8 mouse cellular contexts compared by ENCODE assay signal in the genomic region with DNA sequence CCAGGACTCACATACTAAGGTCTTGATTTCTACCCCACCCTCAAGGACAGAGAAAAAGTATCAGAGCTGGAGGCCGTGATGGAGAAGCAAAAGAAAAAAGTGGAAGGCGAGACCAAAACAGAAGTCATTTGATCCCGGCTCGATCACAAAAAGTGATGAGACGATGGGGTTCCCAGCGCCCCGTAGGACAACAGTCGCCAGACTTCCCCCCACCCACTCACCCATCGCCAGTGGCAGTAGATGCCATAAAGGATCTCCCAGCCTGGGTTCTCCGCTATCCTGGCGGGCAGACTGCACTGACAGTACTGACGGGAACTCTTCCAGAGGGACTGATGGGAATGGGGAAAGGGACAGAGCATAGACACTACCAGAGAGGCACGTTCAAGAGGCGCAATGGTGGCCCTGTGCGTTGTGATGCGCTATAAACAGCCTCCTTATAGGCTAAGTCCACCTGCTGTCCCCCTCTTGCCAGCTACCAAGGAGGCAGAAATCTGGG. TPM values are rescaled to one million over a fixed set of nuclear protein-coding genes. Genes with fewer than 3 reads are reported as not detected.
DNase-seq lines count a peak whose midpoint lies in the region; ATAC-seq and TF ChIP-seq lines count a peak whose summit lies in the region.

No protein-coding gene starts in this region.

- H3K9ac ChIP-seq in lung, embryonic 14.5 days: peak overlapping the region; percentile 56
- H3K9ac ChIP-seq in intestine, embryonic 16.5 days (ENCODE audit: low read depth, low read length): peak overlapping the region; percentile 72
- peak overlapping the region; percentile 66 for H3K9ac ChIP-seq in neural tube, embryonic 13.5 days

- no peak for TF ChIP-seq CTCF in lung, embryonic 14.5 days (IDR thresholded peaks at IDR 0.05; ENCODE audit: low read depth)

- peak overlapping the region; percentile 47 for H3K4me3 ChIP-seq in lung, embryonic 14.5 days (ENCODE audit: low read depth, low read length)
- peak overlapping the region; percentile 65 for H3K4me3 ChIP-seq in forebrain, embryonic 10.5 days
- H3K4me3 ChIP-seq in intestine, embryonic 16.5 days (ENCODE audit: low read length): peak overlapping the region; percentile 52
- H3K4me3 ChIP-seq in neural tube, embryonic 13.5 days: peak overlapping the region; percentile 43

- peak overlapping the region; percentile 95 for H3K27ac ChIP-seq in lung, embryonic 14.5 days (ENCODE audit: low read depth)
- peak overlapping the region; percentile 93 for H3K27ac ChIP-seq in forebrain, embryonic 10.5 days
- peak overlapping the region; percentile 95 for H3K27ac ChIP-seq in intestine, embryonic 16.5 days (ENCODE audit: low read length)
- H3K27ac ChIP-seq in neural tube, embryonic 13.5 days (replicated peaks): peak overlapping the region; percentile 67

- ATAC-seq in lung, embryonic 14.5 days (ENCODE audit: insufficient read depth): peak; percentile 7; the same call in 1 of the 2 replicates
- ATAC-seq in intestine, embryonic 16.5 days: peak; percentile 20
- ATAC-seq in neural tube, embryonic 13.5 days (ENCODE audit: low read depth): peak; percentile 28; the same call in 1 of the 2 replicates
- ATAC-seq in monocyte, adult 5-6 weeks (replicated peaks; ENCODE audit: insufficient number of reproducible peaks, low FRiP score, low TSS enrichment, poor library complexity, severe bottlenecking): no peak

- peaks cover 6% of the 10 kb centered on the region for H3K4me1 ChIP-seq in lung, embryonic 14.5 days (ENCODE audit: insufficient read depth)
- H3K4me1 ChIP-seq in forebrain, embryonic 10.5 days: peaks cover 29% of the 10 kb centered on the region
- peaks cover 17% of the 10 kb centered on the region for H3K4me1 ChIP-seq in intestine, embryonic 16.5 days (ENCODE audit: control insufficient read depth, insufficient read depth, low read length)
- H3K4me1 ChIP-seq in neural tube, embryonic 13.5 days (replicated peaks): peaks cover 26% of the 10 kb centered on the region

- peak overlapping the region; percentile 88 for H3K4me2 ChIP-seq in lung, embryonic 14.5 days
- H3K4me2 ChIP-seq in intestine, embryonic 16.5 days (ENCODE audit: low read depth, low read length): peak overlapping the region; percentile 93
- peak overlapping the region; percentile 75 for H3K4me2 ChIP-seq in neural tube, embryonic 13.5 days

- DNase-seq in lung, embryonic 14.5 days: peak; percentile 24
- no peak for DNase-seq in lung, postnatal 25 days (ENCODE audit: low spot score)
- no peak for DNase-seq in forebrain, embryonic 10.5 days (ENCODE audit: extremely low spot score, low spot score)
- no peak for DNase-seq in spleen, postnatal 36 days (ENCODE audit: low spot score in 2 of 2)
- no peak for DNase-seq in lung, postnatal 4 days

- WGBS in lung, embryonic 14.5 days: 2% methylated on average over 16 of the region's 16 CpGs
- WGBS in forebrain, embryonic 10.5 days: 2% methylated on average over 16 of the region's 16 CpGs
- 2% methylated on average over 16 of the region's 16 CpGs for WGBS in intestine, embryonic 16.5 days
- 2% methylated on average over 16 of the region's 16 CpGs for WGBS in neural tube, embryonic 13.5 days

- peaks cover 4% of the 10 kb centered on the region for H3K27me3 ChIP-seq in lung, embryonic 14.5 days (ENCODE audit: insufficient read depth, low read length)
- H3K27me3 ChIP-seq in forebrain, embryonic 10.5 days (ENCODE audit: poor library complexity, severe bottlenecking): peaks cover 39% of the 10 kb centered on the region
- H3K27me3 ChIP-seq in intestine, embryonic 16.5 days (replicated peaks; ENCODE audit: control insufficient read depth, insufficient read depth, low read length): peaks cover 5% of the 10 kb centered on the region; the same call in 1 of the 2 replicates
- H3K27me3 ChIP-seq in neural tube, embryonic 13.5 days: peaks cover 31% of the 10 kb centered on the region

- no peaks in the 10 kb centered on the region for H3K9me3 ChIP-seq in lung, embryonic 14.5 days (ENCODE audit: low read depth, low read length)
- H3K9me3 ChIP-seq in forebrain, embryonic 10.5 days: 0 out of 2 replicates have a peak, but pooled peaks cover 6% of the 10 kb centered on the region
- no peaks in the 10 kb centered on the region for H3K9me3 ChIP-seq in intestine, embryonic 16.5 days (ENCODE audit: control insufficient read depth, low read length)
- no peaks in the 10 kb centered on the region for H3K9me3 ChIP-seq in neural tube, embryonic 13.5 days

- peaks cover 32% of the 10 kb centered on the region for H3K36me3 ChIP-seq in lung, embryonic 14.5 days (ENCODE audit: insufficient read depth)
- H3K36me3 ChIP-seq in forebrain, embryonic 10.5 days (replicated peaks): peaks cover 32% of the 10 kb centered on the region
- H3K36me3 ChIP-seq in intestine, embryonic 16.5 days (ENCODE audit: control insufficient read depth, insufficient read depth, low read length): peaks cover 16% of the 10 kb centered on the region; the same call in 1 of the 2 replicates
- H3K36me3 ChIP-seq in neural tube, embryonic 13.5 days: peaks cover 30% of the 10 kb centered on the region

RNA-seq across cellular contexts. Expression of gene Eps8l1, which starts 18.4 kb away (rescaled TPM):
- 9.5 and 13.6 TPM in 2 replicates for polyA plus RNA-seq in lung, embryonic 14.5 days (2014; fragmentation: Nextera tagmentation; extraction: Ambion mirVana)
- polyA plus RNA-seq in forebrain, embryonic 10.5 days (2016; fragmentation: Nextera tagmentation; extraction: Ambion mirVana): 1.3 and 2.4 TPM in 2 replicates
- 4.0 and 4.1 TPM in 2 replicates for polyA plus RNA-seq in intestine, embryonic 16.5 days (2015; fragmentation: Nextera tagmentation; extraction: Ambion mirVana)
- 12.1 and 12.9 TPM in 2 replicates for polyA plus RNA-seq in neural tube, embryonic 13.5 days (2015; fragmentation: Nextera tagmentation; extraction: Ambion mirVana)
- total RNA-seq in monocyte, adult 5-6 weeks (2017): 15.0 to 52.1 TPM (median 27.4 TPM) in 3 replicates

RNA-seq across cellular contexts. Expression of gene Ppp1r12c, which starts 22.6 kb away (rescaled TPM):
- 54.3 TPM in 2 replicates for polyA plus RNA-seq in lung, embryonic 14.5 days (2014; fragmentation: Nextera tagmentation; extraction: Ambion mirVana)
- 34.2 and 34.8 TPM in 2 replicates for polyA plus RNA-seq in forebrain, embryonic 10.5 days (2016; fragmentation: Nextera tagmentation; extraction: Ambion mirVana)
- polyA plus RNA-seq in intestine, embryonic 16.5 days (2015; fragmentation: Nextera tagmentation; extraction: Ambion mirVana): 17.0 and 17.3 TPM in 2 replicates
- polyA plus RNA-seq in neural tube, embryonic 13.5 days (2015; fragmentation: Nextera tagmentation; extraction: Ambion mirVana): 46.0 and 48.4 TPM in 2 replicates
- total RNA-seq in monocyte, adult 5-6 weeks (2017): 272 to 296 TPM (median 283 TPM) in 3 replicates

RNA-seq across cellular contexts. Expression of gene Rdh13, which starts 33.4 kb away (rescaled TPM):
- polyA plus RNA-seq in lung, embryonic 14.5 days (2014; fragmentation: Nextera tagmentation; extraction: Ambion mirVana): 25.9 and 27.3 TPM in 2 replicates
- 34.6 and 36.3 TPM in 2 replicates for polyA plus RNA-seq in forebrain, embryonic 10.5 days (2016; fragmentation: Nextera tagmentation; extraction: Ambion mirVana)
- 27.3 and 28.7 TPM in 2 replicates for polyA plus RNA-seq in intestine, embryonic 16.5 days (2015; fragmentation: Nextera tagmentation; extraction: Ambion mirVana)
- polyA plus RNA-seq in neural tube, embryonic 13.5 days (2015; fragmentation: Nextera tagmentation; extraction: Ambion mirVana): 35.9 and 38.6 TPM in 2 replicates
- total RNA-seq in monocyte, adult 5-6 weeks (2017): 2.8 to 5.5 TPM (median 5.2 TPM) in 3 replicates

RNA-seq across cellular contexts. Expression of gene Tnnt1, which starts 37.3 kb away (rescaled TPM):
- 6.3 and 15.4 TPM in 2 replicates for polyA plus RNA-seq in lung, embryonic 14.5 days (2014; fragmentation: Nextera tagmentation; extraction: Ambion mirVana)
- polyA plus RNA-seq in forebrain, embryonic 10.5 days (2016; fragmentation: Nextera tagmentation; extraction: Ambion mirVana): 4.3 and 4.5 TPM in 2 replicates
- polyA plus RNA-seq in intestine, embryonic 16.5 days (2015; fragmentation: Nextera tagmentation; extraction: Ambion mirVana): 23.0 and 23.2 TPM in 2 replicates
- polyA plus RNA-seq in neural tube, embryonic 13.5 days (2015; fragmentation: Nextera tagmentation; extraction: Ambion mirVana): 12.7 and 42.9 TPM in 2 replicates
- not detected in 3 replicates for total RNA-seq in monocyte, adult 5-6 weeks (2017)

RNA-seq across cellular contexts. Expression of gene Tnni3, which starts 45.2 kb away (rescaled TPM):
- polyA plus RNA-seq in lung, embryonic 14.5 days (2014; fragmentation: Nextera tagmentation; extraction: Ambion mirVana): 5.3 and 47.0 TPM in 2 replicates
- 1.8 and 1.9 TPM in 2 replicates for polyA plus RNA-seq in forebrain, embryonic 10.5 days (2016; fragmentation: Nextera tagmentation; extraction: Ambion mirVana)
- 1.6 TPM in 2 replicates for polyA plus RNA-seq in intestine, embryonic 16.5 days (2015; fragmentation: Nextera tagmentation; extraction: Ambion mirVana)
- polyA plus RNA-seq in neural tube, embryonic 13.5 days (2015; fragmentation: Nextera tagmentation; extraction: Ambion mirVana): 1.8 and 3.6 TPM in 2 replicates
- total RNA-seq in monocyte, adult 5-6 weeks (2017): 6.1 to 6.3 TPM in 2 of 3 replicates, not detected in the other
